Mouse (Mus musculus): Measurements from ENCODE around the gene Adamts8. TPM values are rescaled to one million over a fixed set of nuclear protein-coding genes. Genes with fewer than 3 reads are reported as not detected.
A peak's percentile ranks its signal among the peaks of the same experiment; 100 is the strongest.

The Adamts8 gene
- total RNA-seq (2021): 1 to 10 TPM; 5.8 to 8.0 TPM
- long read RNA-seq, experiment 1, partial matches to known transcripts: 0 of 6 reads
- long read RNA-seq, experiment 1, other reads (novel, unspliced or antisense): 2 of 6 reads
- long read RNA-seq, experiment 2, partial matches to known transcripts: 5 of 10 reads
- long read RNA-seq, experiment 2, other reads (novel, unspliced or antisense): 1 of 10 reads

DNA sequence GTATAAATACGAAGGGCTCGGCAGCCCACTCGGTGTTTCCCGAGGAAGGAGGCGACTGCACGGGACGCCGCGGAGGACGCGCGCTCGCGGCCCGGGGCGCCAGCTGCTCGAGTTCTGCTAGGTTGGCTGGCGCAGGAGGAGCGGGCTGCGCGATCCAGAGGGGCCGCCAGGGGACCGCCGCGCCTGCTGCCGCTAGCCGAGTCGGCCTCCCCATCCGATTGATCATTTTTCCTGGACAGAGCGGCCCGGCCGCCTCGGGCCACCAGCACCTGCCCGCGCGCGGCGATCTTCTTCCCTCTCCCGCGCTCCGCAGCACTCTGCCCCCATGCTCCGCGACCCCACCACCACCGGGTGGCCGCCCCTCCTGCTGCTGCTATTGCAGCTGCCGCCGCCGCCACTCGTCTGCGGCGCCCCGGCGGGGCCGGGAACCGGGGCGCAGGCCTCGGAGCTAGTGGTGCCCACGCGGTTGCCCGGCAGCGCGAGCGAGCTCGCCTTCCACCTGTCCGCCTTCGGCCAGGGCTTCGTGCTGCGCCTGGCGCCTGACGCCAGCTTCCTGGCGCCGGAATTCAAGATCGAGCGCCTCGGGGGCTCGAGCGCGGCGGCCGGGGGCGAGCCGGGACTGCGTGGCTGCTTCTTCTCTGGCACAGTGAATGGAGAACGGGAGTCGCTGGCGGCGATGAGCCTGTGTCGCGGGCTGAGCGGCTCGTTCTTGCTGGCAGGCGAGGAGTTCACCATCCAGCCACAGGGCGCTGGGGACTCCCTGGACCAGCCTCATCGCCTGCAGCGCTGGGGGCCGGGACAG lies at the start of gene Adamts8:
Adamts8 (plus strand) TSS at position 51 of the 802 bp plus-strand sequence.
- peak; percentile 43 to 59 for DNase-seq (ENCODE audit: low spot score in 2 of 2)

DNA sequence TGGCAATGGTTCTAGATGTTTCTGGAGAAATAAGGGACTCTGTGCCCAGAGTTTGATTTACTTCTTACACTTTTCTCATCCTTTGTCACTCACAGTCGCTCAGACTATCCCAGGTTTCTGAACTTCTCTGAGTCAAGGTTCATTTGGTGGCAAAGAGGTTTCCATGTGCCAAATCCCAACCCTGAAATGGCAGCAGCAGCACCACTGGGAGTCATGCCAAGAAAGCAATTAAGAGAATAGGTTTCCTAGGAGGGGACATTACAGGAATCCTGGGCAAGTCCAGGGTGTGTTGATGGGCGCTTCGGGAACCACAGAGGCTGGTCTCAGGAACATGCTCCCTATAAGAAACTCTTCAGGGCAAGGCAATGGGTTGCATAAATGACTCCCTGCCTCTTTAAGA lies 46.7 kb upstream of the Adamts8 start:
- no peak for DNase-seq (ENCODE audit: low spot score in 2 of 2)

DNA sequence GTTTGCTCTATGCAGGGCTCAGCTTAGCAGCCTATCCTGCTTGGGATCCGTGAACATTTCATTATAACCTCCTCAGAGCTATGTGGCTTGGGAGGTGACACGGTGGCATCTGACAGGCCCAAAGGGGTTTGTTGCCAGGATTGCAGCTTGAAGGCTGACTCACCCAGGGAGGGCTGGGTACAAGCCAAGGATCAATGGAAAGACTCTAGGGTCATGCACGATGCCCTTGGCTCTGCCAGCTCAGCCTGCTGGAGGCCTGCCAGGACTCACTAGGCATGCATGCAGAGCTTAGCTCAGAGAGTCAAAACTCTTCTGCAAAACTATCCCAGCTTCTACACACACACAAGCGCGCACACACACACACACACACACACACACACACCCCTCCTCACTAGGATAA lies 45.6 kb upstream of the Adamts8 start:
- no peak for DNase-seq (ENCODE audit: low spot score in 2 of 2)

DNA sequence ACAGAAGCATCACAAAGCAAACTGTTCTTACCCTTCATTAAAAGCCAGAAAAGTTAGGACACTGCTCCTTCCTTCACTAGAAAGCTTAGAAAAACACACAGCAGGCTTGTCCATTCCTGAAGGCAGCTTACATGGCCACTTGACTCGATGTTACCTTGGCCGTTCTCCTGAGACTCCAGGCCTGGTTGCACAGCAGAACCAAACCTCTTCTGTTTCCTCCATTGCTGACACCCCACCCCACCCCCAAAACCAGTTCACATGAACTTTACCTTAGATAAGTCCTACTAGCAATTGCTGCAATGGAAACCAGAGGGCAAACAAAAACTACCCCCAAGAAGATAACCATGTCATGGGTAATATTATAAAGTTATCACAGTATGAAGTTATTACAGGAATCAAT lies 45.2 kb upstream of the Adamts8 start:
- no peak for DNase-seq (ENCODE audit: low spot score in 2 of 2)

DNA sequence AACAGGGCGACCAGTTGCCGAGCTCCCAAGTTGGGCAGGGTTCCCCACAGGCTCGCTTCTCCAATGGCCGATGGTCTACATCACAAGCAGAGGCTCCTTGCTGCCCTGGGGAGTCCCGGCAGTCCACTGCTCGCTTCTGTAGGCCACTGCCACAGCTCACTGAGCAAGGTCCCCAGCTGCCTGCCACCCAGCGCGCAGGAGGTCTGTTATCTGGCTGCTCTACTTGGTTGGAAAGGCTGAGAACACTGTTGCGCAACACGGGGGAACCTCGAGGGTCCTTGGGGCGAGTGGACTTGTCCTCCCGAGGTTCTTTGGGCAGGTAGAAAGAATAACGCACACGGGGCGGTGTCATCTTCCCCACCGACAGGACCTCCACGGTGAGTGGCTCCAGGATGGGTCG lies 40.2 kb upstream of the Adamts8 start:
- DNase-seq (ENCODE audit: low spot score in 2 of 2): no peak

DNA sequence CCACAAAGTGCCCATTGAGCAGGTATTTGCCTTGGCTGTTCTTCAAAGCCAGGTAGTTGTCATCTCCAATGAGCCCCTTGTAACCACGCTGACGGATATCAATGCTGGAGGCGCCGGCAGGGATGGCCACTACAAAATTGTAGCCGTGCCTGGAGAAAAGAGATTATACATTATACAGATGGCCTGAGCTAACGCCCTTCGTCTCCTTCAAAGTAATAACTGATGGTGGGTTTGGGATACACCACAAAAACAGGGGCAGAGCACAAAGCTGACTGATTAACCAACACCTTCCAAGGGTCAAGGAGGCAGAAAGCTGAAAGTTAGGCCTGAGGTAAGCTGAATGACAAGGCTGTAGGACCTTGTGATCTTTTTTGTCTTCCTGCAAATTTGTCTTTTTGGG lies 39.7 kb upstream of the Adamts8 start:
- DNase-seq (ENCODE audit: low spot score in 2 of 2): no peak

DNA sequence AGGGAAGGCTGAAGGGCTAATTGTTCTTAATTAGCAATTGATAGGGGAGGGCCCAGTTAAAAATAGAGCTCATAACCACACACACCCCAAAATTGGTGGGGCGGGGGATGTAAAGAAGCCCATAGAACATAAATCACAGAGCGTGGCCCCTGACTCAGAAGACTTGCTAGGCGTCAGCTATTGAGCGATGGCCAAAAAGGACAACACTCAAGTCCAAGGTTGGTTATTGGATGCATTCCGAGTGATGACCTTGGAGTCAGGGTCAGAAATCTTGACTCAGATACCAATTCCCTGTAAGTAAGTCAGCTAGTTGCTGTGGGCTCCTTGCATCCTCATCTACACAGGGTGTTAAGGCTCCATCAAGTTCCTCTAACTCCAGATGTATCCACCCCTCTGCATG lies 39.1 kb upstream of the Adamts8 start:
- DNase-seq (ENCODE audit: low spot score in 2 of 2): no peak

DNA sequence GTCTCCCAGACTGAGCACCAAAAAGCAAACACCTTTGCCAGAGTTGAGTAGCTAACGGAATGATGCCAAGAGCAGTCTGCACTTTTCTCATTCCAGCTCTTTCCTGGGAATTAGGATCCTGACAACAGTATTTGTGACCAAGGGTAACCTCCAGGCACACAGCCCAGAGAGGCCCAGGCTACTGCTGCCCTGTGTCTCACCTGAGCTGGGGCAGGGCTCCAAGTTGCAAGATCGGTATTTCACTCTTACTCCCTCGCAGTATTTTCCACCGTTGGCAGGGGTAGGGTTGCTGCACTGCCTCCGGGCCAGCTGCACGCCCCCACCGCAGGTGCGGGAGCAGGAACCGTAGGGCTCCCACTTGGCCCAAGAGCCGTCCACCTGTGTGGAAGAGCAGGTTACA lies 36.5 kb upstream of the Adamts8 start:
- no peak for DNase-seq (ENCODE audit: low spot score in 2 of 2)

DNA sequence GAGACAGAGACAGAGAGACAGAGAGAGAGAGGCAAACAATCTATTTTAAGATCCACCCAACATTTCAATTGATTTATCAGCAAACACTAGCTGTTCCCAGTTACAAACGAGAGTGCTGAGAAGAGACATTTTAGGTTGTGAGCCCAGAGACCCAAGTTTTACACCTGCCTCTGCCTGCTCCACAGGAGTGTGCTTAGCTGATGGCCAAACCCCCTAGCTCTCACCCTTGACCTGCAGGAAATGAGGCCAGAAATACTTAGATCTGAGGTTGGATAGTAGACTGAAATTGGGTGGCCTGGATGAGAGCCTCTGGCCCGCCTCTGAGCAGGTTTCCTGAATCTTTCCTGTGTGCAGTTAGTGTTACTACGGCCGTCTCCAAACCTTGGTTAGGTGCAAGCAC lies 35.9 kb upstream of the Adamts8 start:
- DNase-seq (ENCODE audit: low spot score in 2 of 2): no peak

DNA sequence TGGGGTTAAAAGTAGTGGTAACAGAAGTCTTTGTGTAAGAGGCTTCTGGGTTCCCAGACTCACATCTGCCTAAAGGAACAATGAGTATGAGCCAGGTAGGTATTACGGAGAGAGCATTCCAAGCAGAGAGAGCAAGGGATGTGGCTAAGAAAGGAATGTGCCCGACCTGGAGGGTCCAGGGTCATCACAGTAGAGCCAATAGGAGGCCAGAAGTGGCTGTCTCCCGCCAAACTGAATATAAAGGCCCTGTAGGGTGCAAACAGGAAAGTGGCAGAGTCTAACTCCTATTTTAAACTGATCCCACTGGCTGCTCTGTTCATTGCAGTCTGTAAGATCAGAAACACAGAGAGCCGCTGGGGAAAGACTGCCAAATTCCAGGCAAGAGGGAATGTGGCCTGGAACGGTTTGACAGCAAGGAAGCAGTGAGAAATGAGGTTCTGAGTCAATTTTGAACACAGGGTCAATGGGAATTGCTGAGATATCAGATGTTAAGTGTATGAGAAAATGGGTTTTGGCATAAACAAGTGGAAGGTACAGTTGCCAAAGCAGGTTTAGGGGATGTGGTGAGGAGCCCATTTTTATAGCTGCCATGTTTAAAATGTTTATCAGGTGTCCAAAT lies 34.6 kb upstream of the Adamts8 start:
- DNase-seq (ENCODE audit: low spot score in 2 of 2): no peak

DNA sequence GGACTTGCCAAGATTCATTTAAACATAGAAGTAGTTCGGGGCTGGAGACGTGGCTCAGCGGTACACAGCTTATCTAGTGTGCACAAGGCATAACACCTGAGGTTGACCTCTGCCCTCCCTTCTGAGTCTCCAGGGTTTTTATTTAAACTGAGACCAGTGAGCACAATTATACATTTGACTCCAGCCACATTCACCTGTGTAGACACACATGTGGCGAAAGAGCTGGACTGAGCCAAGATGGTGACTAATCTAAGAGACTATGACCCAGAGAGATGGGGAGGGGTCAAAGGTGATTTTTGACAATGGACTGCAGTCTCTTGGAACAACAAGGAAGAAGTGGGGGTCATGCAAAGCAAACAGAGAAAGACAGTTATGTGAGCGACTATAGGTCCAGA lies 34.1 kb upstream of the Adamts8 start:
- no peak for DNase-seq (ENCODE audit: low spot score in 2 of 2)

DNA sequence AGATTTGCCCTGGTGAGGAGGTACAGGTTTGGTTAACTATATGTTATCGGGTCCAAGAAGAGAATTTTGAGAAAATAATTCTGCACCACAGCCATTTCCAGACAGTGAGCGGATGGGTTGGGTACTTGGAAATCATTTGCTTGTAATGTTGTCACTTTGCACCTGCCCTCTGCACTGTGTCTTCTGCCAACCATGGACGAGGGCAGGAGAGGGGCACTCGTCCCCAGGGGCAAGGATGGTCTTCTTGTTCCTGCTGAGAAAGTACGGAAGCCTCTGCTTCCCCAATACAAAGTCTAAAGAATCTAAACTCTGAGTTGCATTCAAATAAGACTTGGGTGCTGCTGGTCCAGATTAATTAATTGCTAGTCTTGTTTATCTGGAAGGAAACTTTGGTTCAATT lies 33.4 kb upstream of the Adamts8 start:
- no peak for DNase-seq (ENCODE audit: low spot score in 2 of 2)

DNA sequence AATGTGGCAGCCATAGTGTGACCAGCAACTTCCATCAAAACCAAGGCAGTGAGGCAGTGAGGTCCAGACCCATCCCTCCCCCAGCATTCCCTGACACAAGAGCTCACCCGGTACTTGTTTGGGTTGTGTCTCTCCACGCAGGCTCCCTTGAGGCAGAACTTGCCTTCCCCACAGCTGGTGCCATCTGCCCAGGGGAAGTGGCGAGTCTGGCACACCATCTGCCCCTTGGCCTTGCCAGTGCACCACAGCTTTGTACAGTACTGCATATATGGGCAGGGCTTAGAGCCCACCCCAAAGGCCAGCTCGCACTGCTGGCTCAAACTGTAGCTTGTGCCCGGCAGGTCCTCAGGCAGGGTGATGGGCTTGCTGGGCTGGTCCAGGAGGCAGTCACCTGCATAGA lies 31.9 kb upstream of the Adamts8 start:
- no peak for DNase-seq (ENCODE audit: low spot score in 2 of 2)

DNA sequence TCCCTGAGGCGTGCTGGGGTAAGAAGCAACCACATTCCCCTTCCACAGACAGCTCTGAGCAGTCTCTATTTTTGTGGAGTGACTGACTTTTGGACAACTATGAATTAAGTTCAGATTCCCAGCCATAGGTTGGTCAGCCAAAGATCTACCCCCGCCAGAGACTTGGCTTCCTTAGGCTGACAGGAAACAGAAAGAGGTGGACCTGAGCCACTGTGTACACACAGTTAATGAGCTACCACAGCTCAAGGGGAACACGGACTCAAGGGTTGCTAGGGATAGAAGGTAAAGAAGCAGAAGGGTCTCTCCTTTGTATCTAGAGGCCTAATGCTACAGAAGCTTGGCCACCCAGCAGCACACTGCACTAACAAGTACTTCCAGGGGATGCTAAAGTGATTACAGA lies 30.2 kb upstream of the Adamts8 start:
- DNase-seq (ENCODE audit: low spot score in 2 of 2): no peak

DNA sequence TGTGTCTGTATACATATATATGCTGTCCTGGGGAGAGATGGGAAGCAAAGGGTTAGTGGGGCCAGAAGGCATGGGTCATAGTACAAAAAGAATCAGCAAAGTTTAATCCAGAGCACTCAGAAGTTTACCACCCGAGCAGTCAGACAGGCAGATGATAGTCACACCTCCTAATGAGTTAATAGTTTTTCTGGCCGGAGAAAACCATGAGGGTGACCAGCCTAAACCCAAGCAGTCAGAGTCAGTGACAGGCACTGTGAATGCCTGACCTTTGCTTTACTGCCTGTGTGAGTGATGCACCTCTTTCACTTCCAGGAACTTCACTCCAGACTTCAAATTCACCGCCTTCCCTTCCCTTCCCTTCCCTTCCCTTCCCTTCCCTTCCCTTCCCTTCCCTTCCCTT lies 28.9 kb upstream of the Adamts8 start:
- DNase-seq (ENCODE audit: low spot score in 2 of 2): no peak

DNA sequence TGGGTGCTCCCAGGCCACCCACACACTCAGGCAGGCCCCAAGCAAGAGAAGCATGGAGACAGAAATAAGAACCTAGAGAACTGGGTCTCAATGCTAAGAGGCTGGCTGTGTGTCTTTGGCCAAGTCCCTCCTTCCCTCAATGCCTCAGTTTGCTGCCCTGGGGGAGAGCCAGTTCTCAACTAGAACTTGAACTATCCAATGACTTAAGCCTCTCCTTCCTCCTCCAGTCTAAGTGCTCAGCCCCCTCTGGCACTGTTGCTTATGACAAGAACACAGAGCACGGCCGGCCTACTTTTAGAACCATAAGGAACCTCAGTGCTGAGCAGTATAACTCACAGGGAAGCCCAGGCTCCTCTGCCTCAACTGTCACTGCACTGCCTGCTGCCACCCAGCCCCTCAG lies 28.1 kb upstream of the Adamts8 start:
- no peak for DNase-seq (ENCODE audit: low spot score in 2 of 2)

DNA sequence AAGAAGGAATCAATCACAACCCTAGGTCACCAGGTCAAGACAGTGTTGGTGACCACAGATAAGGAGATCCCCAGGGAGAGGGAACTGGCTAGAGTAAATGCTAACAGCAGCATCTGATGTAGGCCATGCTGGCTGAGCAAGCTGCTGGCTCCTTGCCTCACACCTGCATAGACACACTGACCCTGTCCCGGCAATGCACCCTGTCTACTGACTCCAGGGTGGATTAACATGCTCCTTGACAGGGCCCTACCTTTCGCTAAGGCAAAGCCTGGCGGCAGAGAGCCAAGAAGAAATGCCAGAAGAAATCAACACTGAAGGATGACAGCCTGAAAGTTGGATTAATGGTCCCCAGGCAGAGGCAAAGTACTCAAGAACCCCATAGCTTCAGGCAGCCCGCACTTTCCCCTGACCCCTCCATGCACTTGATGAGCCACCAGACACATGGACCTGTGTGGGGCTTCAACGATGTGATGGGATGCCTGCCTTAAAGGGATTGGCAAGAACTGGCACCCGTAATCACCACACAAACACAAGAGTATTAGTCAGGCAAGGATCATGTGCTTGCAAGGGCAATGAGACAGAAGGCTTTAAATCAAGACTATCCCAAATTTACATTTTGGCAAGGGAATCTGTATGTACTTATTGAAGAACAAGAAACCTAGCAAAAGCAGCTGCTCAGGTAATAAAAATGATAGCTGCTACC lies 25.9 kb upstream of the Adamts8 start:
- no peak for DNase-seq (ENCODE audit: low spot score in 2 of 2)

DNA sequence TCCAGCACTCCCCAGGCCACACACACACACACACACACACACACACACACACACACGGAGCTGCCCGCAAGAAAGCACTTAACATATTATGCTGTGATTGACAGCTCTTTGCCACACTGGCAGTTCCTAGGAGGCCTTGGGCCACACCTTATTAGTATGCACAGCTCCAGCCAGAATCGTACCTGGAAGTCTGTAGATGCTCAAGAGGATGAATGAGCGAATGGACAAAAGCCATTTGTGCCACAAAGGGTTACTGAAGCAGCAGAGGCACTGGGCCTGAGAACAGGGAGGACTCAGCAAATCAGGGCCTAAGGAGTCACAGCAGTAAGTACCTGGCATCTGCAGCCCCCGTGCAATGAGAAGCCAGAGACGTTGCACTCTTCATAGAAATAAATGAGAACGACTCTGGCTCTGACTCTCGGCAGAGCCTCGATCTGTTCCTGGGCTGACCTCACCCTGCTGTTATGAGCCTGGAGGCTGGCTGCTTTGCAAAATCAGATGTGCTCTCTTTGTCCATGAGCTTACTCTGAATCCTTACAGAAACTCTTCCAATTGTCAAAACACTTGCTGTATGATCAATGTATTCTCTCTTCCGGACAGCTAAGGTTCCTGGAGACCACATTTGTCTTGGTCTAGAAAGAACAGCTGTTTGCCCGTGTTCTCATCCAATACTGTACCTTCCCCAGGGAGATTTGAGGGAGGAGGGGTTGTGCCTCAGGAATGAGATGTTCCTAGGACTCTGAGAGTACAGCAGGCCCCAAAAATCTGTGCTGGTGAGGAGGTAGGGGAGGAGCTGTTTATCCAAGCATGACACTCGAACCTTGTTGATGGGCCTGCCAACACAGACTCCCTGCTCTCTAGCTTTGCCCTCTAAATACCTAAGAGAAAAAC lies 23.7 kb upstream of the Adamts8 start:
- DNase-seq (ENCODE audit: low spot score in 2 of 2): no peak

DNA sequence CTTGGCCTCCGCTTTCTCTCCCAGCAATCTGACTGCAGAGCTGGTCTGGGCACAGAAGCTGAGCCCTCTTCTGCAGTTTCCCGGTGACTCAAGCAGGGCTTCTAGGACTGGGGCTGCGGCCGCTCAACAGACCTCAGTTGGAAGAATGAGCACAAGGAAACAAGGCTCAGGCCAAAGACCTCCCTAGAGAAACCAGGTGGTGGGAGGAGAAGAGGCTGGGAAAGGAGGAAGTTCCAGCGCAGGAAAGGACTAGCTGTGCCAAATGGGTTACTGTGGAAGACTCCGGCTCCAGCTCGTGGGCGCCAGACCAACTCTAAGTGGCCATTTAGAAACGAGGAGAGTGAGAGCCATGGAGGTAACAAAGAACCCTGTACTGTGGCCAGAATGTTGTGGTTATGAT lies 22.7 kb upstream of the Adamts8 start:
- no peak for DNase-seq (ENCODE audit: low spot score in 2 of 2)

DNA sequence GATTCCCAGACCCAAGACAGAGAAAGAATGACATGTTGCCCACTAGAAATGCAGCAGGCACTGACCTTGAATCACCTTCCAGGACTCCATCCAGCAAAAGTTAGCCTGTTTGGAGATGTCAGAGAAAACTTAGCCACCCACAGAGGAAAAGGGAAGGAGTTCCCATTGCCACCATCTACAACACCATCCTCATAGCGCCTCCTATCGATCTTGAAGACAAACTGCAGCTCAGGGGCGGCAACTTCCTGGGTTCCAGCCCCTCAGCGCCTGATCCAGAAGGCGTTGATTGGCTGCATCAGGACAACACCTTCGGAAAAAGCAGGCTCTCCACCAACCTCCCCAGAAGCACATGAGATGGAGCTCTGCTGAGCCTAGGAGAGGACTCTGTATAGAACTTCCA lies 21.6 kb upstream of the Adamts8 start:
- no peak for DNase-seq (ENCODE audit: low spot score in 2 of 2)
